In the genomic region with DNA sequence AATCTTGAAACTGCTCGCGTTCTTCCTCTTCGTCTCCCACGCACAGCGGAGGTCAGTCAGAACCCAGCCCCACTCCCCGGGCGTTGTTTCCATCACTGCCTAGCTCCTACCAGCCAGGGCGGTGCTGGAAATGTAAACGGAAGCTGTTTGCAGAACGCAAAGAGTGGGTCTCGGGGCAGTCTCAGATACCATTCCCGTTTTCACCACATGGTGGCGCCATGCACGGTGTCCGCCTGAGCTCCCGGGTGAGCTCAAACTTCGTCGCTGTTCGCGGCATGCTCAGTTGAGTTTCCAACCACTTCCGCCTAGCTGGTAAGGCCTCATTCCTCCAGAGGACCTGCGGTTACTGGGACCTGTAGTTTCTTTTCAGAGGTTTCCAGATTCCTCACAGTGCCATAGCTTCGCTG, we compare ENCODE assay signal across 8 mouse cellular contexts. TPM values are rescaled to one million over a fixed set of nuclear protein-coding genes. Genes with fewer than 3 reads are reported as not detected.
DNase-seq lines count a peak whose midpoint lies in the region; ATAC-seq and TF ChIP-seq lines count a peak whose summit lies in the region.

No protein-coding gene starts in this region.

- H3K4me1 ChIP-seq in heart, embryonic 16.5 days (ENCODE audit: control insufficient read depth, insufficient read depth, low read length), result peaks cover 22% of the 10 kb centered on the region
- peaks cover 12% of the 10 kb centered on the region; the same call in 1 of the 2 replicates for H3K4me1 ChIP-seq in neural tube, embryonic 14.5 days (ENCODE audit: control insufficient read depth, insufficient read depth, low read length)
- peaks cover 26% of the 10 kb centered on the region for H3K4me1 ChIP-seq in thymus, adult 2 months (replicated peaks; ENCODE audit: control insufficient read depth, insufficient read depth, low read length)

- H3K27me3 ChIP-seq in heart, embryonic 16.5 days (ENCODE audit: control insufficient read depth, insufficient read depth, low read length), result peaks cover 63% of the 10 kb centered on the region
- peaks cover 52% of the 10 kb centered on the region for H3K27me3 ChIP-seq in neural tube, embryonic 14.5 days (ENCODE audit: control insufficient read depth, insufficient read depth, low read length)
- H3K27me3 ChIP-seq in thymus, adult 2 months (ENCODE audit: control insufficient read depth, insufficient read depth, low read length), result peaks cover 5% of the 10 kb centered on the region; the same call in 1 of the 2 replicates

- peak overlapping the region; percentile 40 for H3K4me3 ChIP-seq in heart, embryonic 16.5 days (ENCODE audit: low read length)
- H3K4me3 ChIP-seq in neural tube, embryonic 14.5 days (ENCODE audit: low read depth, low read length), result peak overlapping the region; percentile 11; the same call in 1 of the 2 replicates
- no peak overlapping the region for H3K4me3 ChIP-seq in thymus, adult 2 months (ENCODE audit: control insufficient read depth, insufficient read depth, low read length)

- no peaks in the 10 kb centered on the region for H3K36me3 ChIP-seq in heart, embryonic 16.5 days (ENCODE audit: control insufficient read depth, insufficient read depth)
- H3K36me3 ChIP-seq in neural tube, embryonic 14.5 days (ENCODE audit: control insufficient read depth, insufficient read depth, low read length), result no peaks in the 10 kb centered on the region
- H3K36me3 ChIP-seq in thymus, adult 2 months (ENCODE audit: control insufficient read depth, insufficient read depth, low read length), result no peaks in the 10 kb centered on the region

- H3K9ac ChIP-seq in heart, embryonic 16.5 days (ENCODE audit: low read length), result peak overlapping the region; percentile 50
- no peak overlapping the region for H3K9ac ChIP-seq in neural tube, embryonic 14.5 days (replicated peaks; ENCODE audit: low read depth, low read length)

- peak; percentile 96 for DNase-seq in CD4-positive, CD25-positive, alpha-beta regulatory T cell, adult 2 months (ENCODE audit: low read depth, low spot score)
- peak; percentile 66 to 71 for DNase-seq in adrenal gland, postnatal 4 days (ENCODE audit: low spot score in 2 of 2)
- peak; percentile 60 for DNase-seq in fibroblast of lung, adult 2 months (ENCODE audit: low read depth)
- DNase-seq in kidney, postnatal 25 days, result peak; percentile 86 to 90
- DNase-seq in lung, adult 18-20 months, result peak; percentile 89 to 92
- DNase-seq in thymus, adult 2 months, result peak; percentile 94

- no peak for TF ChIP-seq POLR2A in thymus, adult 2 months (IDR thresholded peaks at IDR 0.05; ENCODE audit: control insufficient read depth, extremely low read depth, insufficient read depth, low read length, poor library complexity)

- peak; percentile 94 for TF ChIP-seq CTCF in thymus, adult 2 months (IDR thresholded peaks at IDR 0.05; ENCODE audit: borderline replicate concordance, control insufficient read depth, extremely low read depth, insufficient read depth, low read length, poor library complexity)

- H3K27ac ChIP-seq in heart, embryonic 16.5 days (ENCODE audit: low read length), result no peak overlapping the region
- H3K27ac ChIP-seq in neural tube, embryonic 14.5 days (ENCODE audit: low read depth, low read length), result no peak overlapping the region
- no peak overlapping the region for H3K27ac ChIP-seq in thymus, adult 2 months (ENCODE audit: control insufficient read depth, insufficient read depth, low read length)

- 0 out of 2 replicates have a peak, but pooled peaks have one; percentile 10 for ATAC-seq in heart, embryonic 16.5 days (replicated peaks; ENCODE audit: extremely low read depth, insufficient read depth, low FRiP score)
- no peak for ATAC-seq in neural tube, embryonic 14.5 days (ENCODE audit: low read depth)

- peak overlapping the region; percentile 61 for H3K4me2 ChIP-seq in heart, embryonic 16.5 days (ENCODE audit: low read depth, low read length)
- H3K4me2 ChIP-seq in neural tube, embryonic 14.5 days (ENCODE audit: low read depth, low read length), result peak overlapping the region; percentile 11; the same call in 1 of the 2 replicates

- no peaks in the 10 kb centered on the region for H3K9me3 ChIP-seq in heart, embryonic 16.5 days (replicated peaks; ENCODE audit: control insufficient read depth, low read length)
- no peaks in the 10 kb centered on the region for H3K9me3 ChIP-seq in neural tube, embryonic 14.5 days (ENCODE audit: control insufficient read depth, low read length)

- 2% methylated on average over 23 of the region's 23 CpGs for WGBS in heart, embryonic 16.5 days
- 2% methylated on average over 23 of the region's 23 CpGs for WGBS in neural tube, embryonic 14.5 days
- WGBS in thymus, adult 2 months, result 1% methylated on average over 23 of the region's 23 CpGs

RNA-seq across cellular contexts. Expression of a gene that starts 1.6 kb away (rescaled TPM):
- 1 to 10 TPM; 1.0 to 5.1 TPM for total RNA-seq in adrenal gland, postnatal 4 days (2021)
- polyA plus RNA-seq in heart, embryonic 16.5 days (2015; fragmentation: Nextera tagmentation; extraction: Ambion mirVana), result 1.3 and 1.5 TPM in 2 replicates
- polyA plus RNA-seq in neural tube, embryonic 14.5 days (2014; fragmentation: Nextera tagmentation; extraction: Ambion mirVana), result 0.52 and 0.64 TPM in 2 replicates
- polyA plus RNA-seq in thymus, adult 2 months (2012; rRNA removed), result 5.7 and 6.5 TPM in 2 replicates

RNA-seq across cellular contexts. Expression of a gene that starts 4.9 kb away (rescaled TPM):
- not detected for total RNA-seq in adrenal gland, postnatal 4 days (2021)
- 0.14 TPM in 1 of 2 replicates, not detected in the other for polyA plus RNA-seq in heart, embryonic 16.5 days (2015; fragmentation: Nextera tagmentation; extraction: Ambion mirVana)
- not detected in 2 replicates for polyA plus RNA-seq in neural tube, embryonic 14.5 days (2014; fragmentation: Nextera tagmentation; extraction: Ambion mirVana)
- 0.07 and 0.20 TPM in 2 replicates for polyA plus RNA-seq in thymus, adult 2 months (2012; rRNA removed)

RNA-seq across cellular contexts. Expression of a gene that starts 24.2 kb away (rescaled TPM):
- 10 to 100 TPM; 39.1 to 44.4 TPM for total RNA-seq in adrenal gland, postnatal 4 days (2021)
- polyA plus RNA-seq in heart, embryonic 16.5 days (2015; fragmentation: Nextera tagmentation; extraction: Ambion mirVana), result 67.7 and 68.0 TPM in 2 replicates
- 332 and 348 TPM in 2 replicates for polyA plus RNA-seq in neural tube, embryonic 14.5 days (2014; fragmentation: Nextera tagmentation; extraction: Ambion mirVana)
- 56.6 and 80.8 TPM in 2 replicates for polyA plus RNA-seq in thymus, adult 2 months (2012; rRNA removed)

RNA-seq across cellular contexts. Expression of a gene that starts 38.0 kb away (rescaled TPM):
- 1 to 10 TPM; 1.2 to 1.4 TPM for total RNA-seq in adrenal gland, postnatal 4 days (2021)
- polyA plus RNA-seq in heart, embryonic 16.5 days (2015; fragmentation: Nextera tagmentation; extraction: Ambion mirVana), result 0.77 and 1.4 TPM in 2 replicates
- 0.54 and 1.1 TPM in 2 replicates for polyA plus RNA-seq in neural tube, embryonic 14.5 days (2014; fragmentation: Nextera tagmentation; extraction: Ambion mirVana)
- polyA plus RNA-seq in thymus, adult 2 months (2012; rRNA removed), result 19.9 and 20.6 TPM in 2 replicates
